Mouse (Mus musculus) heart, adult 11 months (tissue): Measurements from ENCODE around the gene Ccdc15.
A peak's percentile ranks its signal among the peaks of the same experiment; 100 is the strongest.

Experiments used
- DNase-seq: peaks from one replicate; pipeline ENCODE4 v3.0.0; 2022

Gene Ccdc15

GRCm38 (mm10) chr9:37347988-37348642, at the start of gene Ccdc15:
Gene Ccdc15 (minus strand): TSS chr9:37348432.
- peak; percentile 100 for DNase-seq

- DNase-seq, result peak; percentile 60
Observed at GRCm38 (mm10) chr9:37393482-37394131, 45.4 kb upstream of the Ccdc15 start.

DNA sequence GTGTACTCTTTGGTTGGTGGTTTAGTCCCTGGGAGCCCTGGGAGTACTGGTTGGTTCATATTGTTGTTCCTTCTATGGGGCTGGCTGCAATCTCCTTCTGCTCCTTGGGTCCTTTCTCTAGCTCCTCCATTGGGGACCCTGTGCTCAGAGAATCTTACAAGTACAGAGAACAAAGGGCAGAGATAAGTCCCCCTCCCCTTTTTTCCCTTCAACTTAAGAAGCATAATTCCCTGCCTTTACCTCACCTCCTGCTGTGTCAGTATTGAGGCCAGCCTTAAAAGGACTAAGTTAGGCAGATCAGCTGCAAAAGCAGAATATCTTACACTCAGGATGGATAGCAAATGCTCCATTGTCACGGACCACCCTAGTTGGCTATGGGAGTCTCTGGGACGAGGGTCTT, 43.8 kb upstream of the Ccdc15 start:
- peak; percentile 30 for DNase-seq

GRCm38 (mm10) chr9:37390891-37391290, 42.7 kb upstream of the Ccdc15 start:
- peak; percentile 16 for DNase-seq

GRCm38 (mm10) chr9:37384284-37385182, 36.3 kb upstream of the Ccdc15 start:
- peak; percentile 92 for DNase-seq

- peak; percentile 81 for DNase-seq
Observed at GRCm38 (mm10) chr9:37383161-37383560, 34.9 kb upstream of the Ccdc15 start.

DNA sequence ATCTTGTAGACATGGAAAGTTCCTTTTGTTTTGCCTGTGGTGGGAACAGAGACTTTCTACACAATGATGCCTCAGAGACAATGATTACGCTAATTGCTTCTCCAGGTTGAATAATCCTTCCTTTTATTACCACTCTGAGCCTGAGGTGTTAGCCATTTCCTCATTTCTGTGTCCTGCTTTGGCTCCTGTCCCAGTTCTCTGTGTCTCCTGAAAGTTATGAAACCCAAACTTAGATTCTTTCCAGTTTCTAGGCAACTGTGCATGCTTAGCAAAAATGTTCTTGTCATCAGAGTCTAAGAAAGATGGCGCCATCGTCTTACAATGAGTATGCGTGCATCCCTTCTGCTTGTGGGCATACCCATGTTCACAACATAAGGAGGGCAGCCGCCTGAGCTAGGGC, 27.5 kb upstream of the Ccdc15 start:
- peak; percentile 96 for DNase-seq

DNA sequence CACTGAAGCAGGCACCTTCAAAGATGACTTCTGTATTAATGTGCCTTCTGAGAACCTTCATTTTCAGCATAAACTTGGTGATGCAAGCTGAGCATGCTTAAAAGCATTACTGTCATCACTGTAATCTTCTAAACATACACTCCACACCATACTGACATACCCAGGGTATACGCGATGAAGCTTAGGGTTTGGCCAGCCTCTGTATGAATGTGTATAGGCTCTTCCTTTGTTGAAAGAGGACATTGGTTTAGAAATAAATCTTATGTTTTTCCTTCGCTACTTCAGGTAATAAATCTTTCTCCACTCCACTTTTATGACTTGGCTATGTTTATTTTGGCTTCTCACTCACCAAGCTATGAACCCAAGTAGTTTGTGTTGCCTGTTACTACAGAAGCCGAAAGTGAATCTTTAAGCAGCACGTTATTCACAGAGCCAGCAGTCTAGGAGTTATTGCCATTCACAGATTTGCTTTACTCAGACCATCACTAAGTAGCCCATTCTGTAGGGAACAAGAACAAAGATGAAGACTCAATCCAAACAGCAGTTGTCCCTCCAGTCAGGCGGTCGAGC, 23.1 kb upstream of the Ccdc15 start:
- peak; percentile 21 for DNase-seq

- peak; percentile 98 for DNase-seq
Observed at GRCm38 (mm10) chr9:37368860-37369259, 20.6 kb upstream of the Ccdc15 start.

GRCm38 (mm10) chr9:37368081-37368830, 20.0 kb upstream of the Ccdc15 start:
- DNase-seq, result peak; percentile 79

DNA sequence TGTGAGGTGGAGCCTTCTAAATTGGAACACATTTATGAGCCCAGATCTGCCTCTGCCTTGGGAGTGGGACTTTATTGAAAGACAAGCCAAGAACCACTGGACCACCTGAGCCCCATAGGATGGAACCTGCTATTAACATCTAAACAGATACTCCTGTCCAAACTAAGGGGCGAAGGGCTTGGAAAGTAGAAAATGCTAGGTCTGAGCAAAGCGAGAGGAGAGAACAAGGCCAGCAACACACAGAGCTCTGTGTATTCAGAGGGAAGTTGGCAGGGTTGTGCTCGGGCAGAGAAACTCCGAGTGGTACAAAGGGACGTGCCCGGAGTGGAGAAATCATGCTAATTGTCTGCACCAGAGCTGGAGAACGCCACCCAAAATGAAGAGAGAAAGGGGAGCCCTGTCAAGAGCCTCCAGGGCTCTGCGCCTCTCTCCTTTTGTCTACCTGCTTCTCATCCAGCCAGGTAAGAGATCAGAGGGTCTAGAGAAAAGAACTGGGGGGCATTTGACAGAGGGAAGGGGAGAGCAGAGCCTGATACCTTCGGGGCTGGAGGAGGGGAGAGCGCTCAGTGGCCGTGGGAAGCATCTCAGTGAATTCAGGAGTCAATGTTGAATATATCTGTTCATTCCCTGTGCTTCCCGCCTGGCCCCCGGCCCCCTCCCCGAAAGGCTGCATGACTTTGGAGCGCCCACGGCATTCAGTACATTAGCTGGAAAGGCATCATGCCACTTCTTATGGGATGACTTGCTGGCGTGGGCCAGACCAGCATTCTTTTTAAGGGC, 19.3 kb upstream of the Ccdc15 start, which contains the start of gene Hepacam:
Gene Hepacam (plus strand): TSS at position 51 of the 780 bp plus-strand sequence.
- DNase-seq, result peak; percentile 82

DNA sequence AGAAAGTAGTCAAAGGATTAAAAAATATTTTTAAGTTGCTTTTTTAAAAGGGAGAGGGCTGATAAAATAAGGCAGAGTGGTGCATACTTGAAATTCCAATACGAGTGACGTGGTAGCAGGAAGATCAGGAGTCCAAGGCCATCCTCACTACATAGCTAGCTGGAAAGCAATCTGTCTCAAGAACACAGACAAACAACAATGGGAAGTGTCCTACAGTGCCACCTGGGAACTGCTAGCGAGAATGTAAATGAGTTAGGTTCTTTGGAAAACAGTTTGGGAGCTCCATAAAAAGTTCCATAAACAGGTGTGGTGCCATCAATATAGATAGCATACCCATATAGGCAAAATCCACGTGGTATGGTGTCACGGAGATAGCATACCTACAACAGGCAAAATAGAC, 17.5 kb upstream of the Ccdc15 start:
- peak; percentile 81 for DNase-seq

DNA sequence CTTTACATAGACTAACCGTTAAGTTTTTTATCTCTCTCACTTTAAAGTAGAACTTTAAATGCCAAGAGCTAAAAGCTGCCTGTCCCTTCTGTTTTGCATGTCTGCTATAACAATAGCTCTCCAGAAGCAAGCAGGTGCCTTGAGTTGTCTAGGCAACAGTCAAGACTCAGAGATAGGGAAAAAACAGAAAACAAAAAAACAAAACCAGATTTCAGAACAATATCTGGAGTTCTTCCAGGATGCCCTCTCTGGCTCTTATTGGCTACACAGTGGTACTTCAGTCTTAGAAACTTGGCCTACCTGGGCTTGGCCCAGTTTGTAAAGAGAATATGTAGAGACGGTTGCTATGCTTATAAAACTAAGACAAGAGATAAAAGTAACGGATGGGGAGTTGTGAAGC, 16.2 kb upstream of the Ccdc15 start:
- peak; percentile 56 for DNase-seq

GRCm38 (mm10) chr9:37363551-37363950, 15.3 kb upstream of the Ccdc15 start:
- peak; percentile 79 for DNase-seq

DNA sequence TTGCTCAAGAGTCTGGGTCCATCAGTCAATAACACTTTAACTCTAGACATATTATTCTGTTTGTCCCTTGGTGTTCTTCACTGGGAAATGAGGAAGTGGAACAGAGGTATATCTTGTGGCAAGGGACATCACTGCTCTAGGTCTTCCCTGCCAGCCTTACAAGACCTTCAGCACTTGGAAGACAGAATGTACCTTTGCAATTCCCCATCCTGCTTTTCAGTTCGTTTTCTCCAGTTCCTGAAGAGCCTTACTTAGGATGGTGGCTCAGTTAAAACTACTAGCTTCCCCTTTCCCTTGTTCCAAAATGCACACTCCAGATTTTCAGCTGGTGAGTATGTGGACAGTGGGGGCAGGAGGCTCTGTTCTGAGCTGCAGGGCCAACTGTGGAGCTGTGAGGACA, 14.6 kb upstream of the Ccdc15 start:
- peak; percentile 63 for DNase-seq

DNA sequence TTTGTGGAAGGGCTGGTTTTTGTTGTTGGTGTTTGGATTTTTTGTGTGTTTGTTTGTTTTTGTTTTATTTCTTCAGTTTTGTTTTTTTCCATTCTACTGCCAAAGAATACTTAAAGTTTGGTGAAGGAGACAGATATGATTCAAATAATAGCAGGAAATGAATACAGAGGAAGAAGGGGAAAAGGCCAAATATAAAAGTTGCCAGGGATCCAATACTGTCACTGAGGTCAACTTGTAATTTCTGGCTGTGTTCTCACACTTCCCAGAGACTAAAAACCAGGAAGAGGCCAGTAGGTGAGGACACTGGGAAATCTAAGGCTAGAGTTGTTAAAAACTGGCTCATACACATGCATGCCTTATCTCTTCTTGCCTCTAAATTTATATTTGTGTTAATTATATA, 13.9 kb upstream of the Ccdc15 start:
- peak; percentile 16 for DNase-seq

GRCm38 (mm10) chr9:37359331-37360220, 11.3 kb upstream of the Ccdc15 start:
- DNase-seq, result peak; percentile 59

DNA sequence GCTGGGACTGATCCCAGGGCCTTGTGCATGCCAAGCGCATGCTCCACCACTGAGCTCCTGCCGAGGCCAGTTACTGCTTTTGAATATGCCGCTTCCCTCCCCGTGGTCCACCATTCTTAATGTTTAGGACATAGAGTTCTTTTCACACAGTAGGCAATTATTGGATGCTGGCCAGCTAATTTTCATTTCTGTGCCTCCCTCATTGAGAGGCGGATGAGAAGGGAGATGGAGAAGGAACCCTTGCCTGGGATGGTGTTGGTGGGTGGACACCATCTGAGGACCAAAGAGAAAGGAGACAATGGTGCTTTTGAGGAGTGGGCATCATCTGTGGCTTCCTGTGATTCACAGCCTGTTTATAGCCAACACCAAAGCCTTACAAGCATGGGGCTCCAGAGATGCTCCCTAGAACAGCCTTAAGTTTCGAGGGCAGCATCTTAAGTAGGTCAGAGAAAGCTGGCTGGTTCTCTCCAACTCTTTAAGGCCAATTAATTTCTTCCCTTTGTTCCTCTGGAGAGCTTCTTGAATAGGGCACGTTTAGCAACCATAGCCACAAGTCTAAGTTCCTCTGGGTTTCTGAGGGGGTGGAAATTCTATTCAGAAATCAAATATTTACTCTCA, 10.6 kb upstream of the Ccdc15 start:
- peak; percentile 82 for DNase-seq

DNA sequence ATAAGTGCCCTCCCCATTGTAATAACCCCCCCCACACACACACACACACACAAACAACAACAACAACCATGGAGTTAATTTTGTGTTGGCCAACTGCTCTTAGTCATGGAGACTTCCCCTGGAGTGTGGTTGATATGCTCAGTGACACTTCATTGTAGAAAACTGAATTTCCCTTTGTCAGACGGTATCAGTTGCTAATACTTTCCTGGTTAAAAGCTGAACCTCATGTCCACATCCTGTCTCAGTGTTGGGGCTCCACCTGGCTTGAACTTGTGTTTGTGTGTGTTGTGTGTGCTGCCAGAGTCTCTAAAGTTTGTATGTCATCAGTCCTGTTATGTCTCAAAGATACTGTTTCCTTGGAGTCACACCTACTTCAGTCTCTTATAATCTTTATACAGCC, 6.3 kb upstream of the Ccdc15 start:
- DNase-seq, result no peak

DNA sequence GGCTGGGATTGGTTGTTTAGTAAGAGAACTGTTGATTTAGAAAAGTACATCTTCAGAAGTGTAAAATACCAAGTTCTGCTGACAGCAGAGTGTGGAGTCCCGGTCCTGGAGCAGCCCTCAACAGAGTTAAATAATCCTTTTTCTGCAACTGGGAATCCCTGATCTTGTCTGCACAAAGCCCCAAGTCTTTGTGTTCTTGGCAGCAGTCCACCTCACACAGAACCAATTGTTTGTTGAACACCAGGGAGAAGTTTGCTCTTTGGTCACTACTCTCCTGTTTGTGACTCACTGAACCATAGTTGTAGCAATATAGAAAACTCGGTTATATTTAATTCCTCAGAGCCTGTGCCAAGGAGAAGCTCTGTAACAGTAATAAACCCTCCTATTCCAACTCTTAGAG, 3.0 kb upstream of the Ccdc15 start:
- DNase-seq, result peak; percentile 56
